In genomic region chr15:71358189-71358790, GRCm38 (mm10) we compare ENCODE assay signal across 21 mouse cellular contexts.
DNase-seq lines count a peak whose midpoint lies in the region; ATAC-seq lines count a peak whose summit lies in the region.
"Had no signal": no experiment of that assay in that cellular context is flagged by ENCODE, and none has a peak within 500 bp of the region (broad histone marks: within the 10 kb centered on the region; RNA-seq: fewer than 3 reads in every experiment).

No protein-coding gene starts in this region.

- H3K9ac ChIP-seq in embryonic facial prominence, embryonic 11.5 days (replicated peaks; ENCODE audit: low read length) = no peak overlapping the region
- H3K9ac ChIP-seq in embryonic facial prominence, embryonic 14.5 days (ENCODE audit: low read depth, low read length) = no peak overlapping the region
- no peak overlapping the region for H3K9ac ChIP-seq in forebrain, embryonic 16.5 days (replicated peaks; ENCODE audit: low read depth, low read length)
- H3K9ac ChIP-seq in midbrain, embryonic 16.5 days (ENCODE audit: low read depth, low read length) = no peak overlapping the region
- H3K9ac ChIP-seq: heart, embryonic 15.5 days; hindbrain, embryonic 15.5 days; intestine, embryonic 15.5 days; liver, embryonic 12.5 days; lung, embryonic 14.5 days had no signal

- H3K9me3 ChIP-seq in embryonic facial prominence, embryonic 11.5 days (replicated peaks; ENCODE audit: control insufficient read depth, low read length) = no peaks in the 10 kb centered on the region
- no peaks in the 10 kb centered on the region for H3K9me3 ChIP-seq in embryonic facial prominence, embryonic 10.5 days
- H3K9me3 ChIP-seq in embryonic facial prominence, embryonic 14.5 days (ENCODE audit: control insufficient read depth, low read length) = no peaks in the 10 kb centered on the region
- H3K9me3 ChIP-seq in forebrain, embryonic 16.5 days (ENCODE audit: control insufficient read depth, low read length) = no peaks in the 10 kb centered on the region
- no peaks in the 10 kb centered on the region for H3K9me3 ChIP-seq in midbrain, embryonic 16.5 days (replicated peaks; ENCODE audit: control insufficient read depth, low read length, poor library complexity, severe bottlenecking)
- H3K9me3 ChIP-seq: heart, embryonic 15.5 days; hindbrain, embryonic 15.5 days; intestine, embryonic 15.5 days; liver, embryonic 12.5 days had no signal

- DNase-seq in embryonic facial prominence, embryonic 11.5 days (ENCODE audit: low spot score) = peak; percentile 9
- DNase-seq in embryonic facial prominence, embryonic 10.5 days (ENCODE audit: low spot score) = no peak
- DNase-seq in embryonic facial prominence, embryonic 14.5 days (ENCODE audit: low spot score) = peak; percentile 5
- DNase-seq in thymus, postnatal 25 days = no peak
- DNase-seq in left cerebral cortex, adult 18-20 months (ENCODE audit: low spot score in 2 of 2) = no peak
- DNase-seq: adrenal gland, postnatal 25 days; cerebellum, adult 8-10 months; gastrocnemius, postnatal 14 days; heart, adult 2 months; heart, postnatal 4 days; lung, embryonic 14.5 days; right cerebral cortex, adult 18-20 months had no signal

- ATAC-seq in embryonic facial prominence, embryonic 11.5 days (replicated peaks; ENCODE audit: insufficient number of reproducible peaks, low FRiP score, low TSS enrichment, low read depth) = no peak
- ATAC-seq in embryonic facial prominence, embryonic 14.5 days (ENCODE audit: low read depth) = no peak
- peak; percentile 92 for ATAC-seq in forebrain, embryonic 16.5 days
- ATAC-seq in midbrain, embryonic 16.5 days = peak; percentile 76; the same call in 1 of the 2 replicates
- ATAC-seq: intestine, embryonic 15.5 days; liver, embryonic 12.5 days had no signal

- WGBS in embryonic facial prominence, embryonic 11.5 days = 36% methylated on average over 4 of the region's 4 CpGs
- 50% methylated on average over 4 of the region's 4 CpGs for WGBS in embryonic facial prominence, embryonic 10.5 days
- 34% methylated on average over 4 of the region's 4 CpGs for WGBS in embryonic facial prominence, embryonic 14.5 days
- WGBS in forebrain, embryonic 16.5 days = 5% methylated on average over 4 of the region's 4 CpGs
- 15% methylated on average over 4 of the region's 4 CpGs for WGBS in midbrain, embryonic 16.5 days

- H3K4me1 ChIP-seq in embryonic facial prominence, embryonic 11.5 days (ENCODE audit: control insufficient read depth, insufficient read depth, low read length) = no peaks in the 10 kb centered on the region
- H3K4me1 ChIP-seq in embryonic facial prominence, embryonic 10.5 days = no peaks in the 10 kb centered on the region
- no peaks in the 10 kb centered on the region for H3K4me1 ChIP-seq in embryonic facial prominence, embryonic 14.5 days (ENCODE audit: control insufficient read depth, insufficient read depth, low read length)
- peaks cover 5% of the 10 kb centered on the region; the same call in 1 of the 2 replicates for H3K4me1 ChIP-seq in forebrain, embryonic 16.5 days (replicated peaks; ENCODE audit: control insufficient read depth, insufficient read depth, low read length)
- H3K4me1 ChIP-seq in midbrain, embryonic 16.5 days (ENCODE audit: control insufficient read depth, insufficient read depth, low read length) = no peaks in the 10 kb centered on the region
- H3K4me1 ChIP-seq: heart, embryonic 15.5 days; hindbrain, embryonic 15.5 days; intestine, embryonic 15.5 days; liver, embryonic 12.5 days had no signal

- no peak overlapping the region for H3K4me3 ChIP-seq in embryonic facial prominence, embryonic 11.5 days (ENCODE audit: low read depth, low read length)
- no peak overlapping the region for H3K4me3 ChIP-seq in embryonic facial prominence, embryonic 10.5 days
- H3K4me3 ChIP-seq in embryonic facial prominence, embryonic 14.5 days (ENCODE audit: low read depth, low read length) = no peak overlapping the region
- H3K4me3 ChIP-seq in forebrain, embryonic 16.5 days (replicated peaks; ENCODE audit: low read length) = no peak overlapping the region
- no peak overlapping the region for H3K4me3 ChIP-seq in midbrain, embryonic 16.5 days (ENCODE audit: low read depth, low read length)
- H3K4me3 ChIP-seq: heart, adult 2 months; heart, embryonic 15.5 days; hindbrain, embryonic 15.5 days; intestine, embryonic 15.5 days; liver, embryonic 12.5 days had no signal

- no peak overlapping the region for H3K27ac ChIP-seq in embryonic facial prominence, embryonic 11.5 days (replicated peaks; ENCODE audit: low read depth, low read length)
- no peak overlapping the region for H3K27ac ChIP-seq in embryonic facial prominence, embryonic 10.5 days (replicated peaks)
- H3K27ac ChIP-seq in embryonic facial prominence, embryonic 14.5 days (replicated peaks; ENCODE audit: low read depth, low read length) = no peak overlapping the region
- H3K27ac ChIP-seq in forebrain, embryonic 16.5 days (ENCODE audit: low read length) = no peak overlapping the region; the same call in 1 of the 2 replicates
- H3K27ac ChIP-seq in midbrain, embryonic 16.5 days (ENCODE audit: low read length) = no peak overlapping the region
- H3K27ac ChIP-seq: heart, adult 2 months; heart, embryonic 15.5 days; hindbrain, embryonic 15.5 days; intestine, embryonic 15.5 days; liver, embryonic 12.5 days; macrophage; stomach, postnatal 0 days had no signal

- H3K4me2 ChIP-seq in embryonic facial prominence, embryonic 11.5 days (ENCODE audit: low read depth, low read length) = no peak overlapping the region
- H3K4me2 ChIP-seq in embryonic facial prominence, embryonic 14.5 days (ENCODE audit: low read depth, low read length) = no peak overlapping the region
- H3K4me2 ChIP-seq in forebrain, embryonic 16.5 days (ENCODE audit: low read length) = no peak overlapping the region
- no peak overlapping the region for H3K4me2 ChIP-seq in midbrain, embryonic 16.5 days (ENCODE audit: low read length)
- H3K4me2 ChIP-seq: heart, embryonic 15.5 days; hindbrain, embryonic 15.5 days; intestine, embryonic 15.5 days; liver, embryonic 12.5 days; lung, embryonic 14.5 days had no signal

- H3K27me3 ChIP-seq in embryonic facial prominence, embryonic 11.5 days (ENCODE audit: control insufficient read depth, insufficient read depth, low read length) = no peaks in the 10 kb centered on the region
- no peaks in the 10 kb centered on the region for H3K27me3 ChIP-seq in embryonic facial prominence, embryonic 10.5 days (replicated peaks; ENCODE audit: low read depth, poor library complexity, severe bottlenecking)
- H3K27me3 ChIP-seq in embryonic facial prominence, embryonic 14.5 days (replicated peaks; ENCODE audit: control insufficient read depth, insufficient read depth, low read length) = no peaks in the 10 kb centered on the region
- H3K27me3 ChIP-seq in forebrain, embryonic 16.5 days (replicated peaks; ENCODE audit: control insufficient read depth, insufficient read depth, low read length) = no peaks in the 10 kb centered on the region
- H3K27me3 ChIP-seq in midbrain, embryonic 16.5 days (ENCODE audit: control insufficient read depth, insufficient read depth, low read depth, low read length) = no peaks in the 10 kb centered on the region
- H3K27me3 ChIP-seq: heart, embryonic 15.5 days; hindbrain, embryonic 15.5 days; intestine, embryonic 15.5 days; liver, embryonic 12.5 days had no signal

- H3K36me3 ChIP-seq in embryonic facial prominence, embryonic 11.5 days (replicated peaks; ENCODE audit: control insufficient read depth, insufficient read depth, low read depth, low read length) = no peaks in the 10 kb centered on the region
- H3K36me3 ChIP-seq in embryonic facial prominence, embryonic 10.5 days (replicated peaks) = no peaks in the 10 kb centered on the region
- no peaks in the 10 kb centered on the region for H3K36me3 ChIP-seq in embryonic facial prominence, embryonic 14.5 days (ENCODE audit: control insufficient read depth, insufficient read depth, low read length)
- H3K36me3 ChIP-seq in forebrain, embryonic 16.5 days (ENCODE audit: control insufficient read depth, insufficient read depth) = no peaks in the 10 kb centered on the region
- no peaks in the 10 kb centered on the region for H3K36me3 ChIP-seq in midbrain, embryonic 16.5 days (ENCODE audit: control insufficient read depth, insufficient read depth, low read length)
- H3K36me3 ChIP-seq: G1E; heart, embryonic 15.5 days; hindbrain, embryonic 15.5 days; intestine, embryonic 15.5 days; liver, embryonic 12.5 days had no signal

Comparison
In these comparisons a context has a peak if more than half of its experiments do, and no peak if none do; other contexts are left out.
1. DNase-seq: peak in embryonic facial prominence, embryonic 11.5 days (single experiment) and embryonic facial prominence, embryonic 14.5 days (single experiment); none in embryonic facial prominence, embryonic 10.5 days (single experiment), thymus, postnatal 25 days (single experiment) and left cerebral cortex, adult 18-20 months (0 of 2).
2. ATAC-seq: peak in forebrain, embryonic 16.5 days (single experiment) and midbrain, embryonic 16.5 days (single experiment); none in embryonic facial prominence, embryonic 11.5 days (single experiment) and embryonic facial prominence, embryonic 14.5 days (single experiment).